Mouse (Mus musculus): ENCODE results near the gene Ddias. TPM values are rescaled to one million over a fixed set of nuclear protein-coding genes. Genes with fewer than 3 reads are reported as not detected.
A peak's percentile ranks its signal among the peaks of the same experiment; 100 is the strongest.

Ddias gene
- polyA plus RNA-seq, 1 experiment from 2014 or later: 5.7 TPM

GRCm38 (mm10) chr7:92811667-92812279 lies 62.3 kb downstream of the Ddias start:
- Histone ChIP-seq H3K36me3 (no peaks in the 10 kb centered on the region), H3K27me3 (no peaks in the 10 kb centered on the region), H3K27ac (no peak overlapping the region), H3K4me1 (replicated peaks) (peaks cover 2% of the 10 kb centered on the region), H3K4me3 (no peak overlapping the region), H3K9me3 (no peaks in the 10 kb centered on the region), H3K9ac (no peak overlapping the region), H3K4me2 (no peak overlapping the region)
- 64% methylated on average over 7 of the region's 7 CpGs for WGBS
- peak; percentile 67 for ATAC-seq (ENCODE audit: low FRiP score)

Other genes starting within 250 kb of the Ddias start
- 17.2 and 18.8 TPM in 2 replicates for gene Ankrd42, start 237.1 kb downstream of the Ddias start, polyA plus RNA-seq (2015; fragmentation: Nextera tagmentation; extraction: Ambion mirVana)
- 22.2 and 23.1 TPM in 2 replicates for gene Pcf11, start 204.3 kb downstream of the Ddias start, polyA plus RNA-seq (2015; fragmentation: Nextera tagmentation; extraction: Ambion mirVana)
- gene Rab30, start 132.6 kb downstream of the Ddias start, polyA plus RNA-seq (2015; fragmentation: Nextera tagmentation; extraction: Ambion mirVana): 19.9 and 22.3 TPM in 2 replicates
- gene Prcp, start 223 bp upstream of the Ddias start, polyA plus RNA-seq (2015; fragmentation: Nextera tagmentation; extraction: Ambion mirVana): 20.2 and 23.1 TPM in 2 replicates
- gene Fam181b, start 205.6 kb upstream of the Ddias start, polyA plus RNA-seq (2015; fragmentation: Nextera tagmentation; extraction: Ambion mirVana): 36.3 and 42.4 TPM in 2 replicates